Mouse (Mus musculus): Measurements from ENCODE around the gene Tcap. TPM values are rescaled to one million over a fixed set of nuclear protein-coding genes. Genes with fewer than 3 reads are reported as not detected.

Tcap gene
- polyA plus RNA-seq, 1 experiment from 2014 or later: 0.16 TPM

GRCm38 (mm10) chr11:98364410-98364809 is 19.2 kb upstream of the Tcap start:
- WGBS: 97% methylated on average over 5 of the region's 5 CpGs
- no peaks in the 10 kb centered on the region for H3K27me3 ChIP-seq (replicated peaks; ENCODE audit: control insufficient read depth, insufficient read depth, low read length)
- H3K27ac ChIP-seq (ENCODE audit: low read depth, low read length): no peak overlapping the region
- no peak overlapping the region for H3K4me3 ChIP-seq (ENCODE audit: low read length)
- H3K36me3 ChIP-seq (ENCODE audit: control insufficient read depth, insufficient read depth, low read length): no peaks in the 10 kb centered on the region
- H3K4me1 ChIP-seq (ENCODE audit: control insufficient read depth, insufficient read depth, low read depth, low read length): peaks cover 21% of the 10 kb centered on the region
- ATAC-seq: no peak
- no peak overlapping the region for H3K9ac ChIP-seq (ENCODE audit: low read depth, low read length)
- H3K9me3 ChIP-seq (ENCODE audit: control insufficient read depth, low read length): no peaks in the 10 kb centered on the region
- H3K4me2 ChIP-seq (ENCODE audit: low read length): no peak overlapping the region

DNA sequence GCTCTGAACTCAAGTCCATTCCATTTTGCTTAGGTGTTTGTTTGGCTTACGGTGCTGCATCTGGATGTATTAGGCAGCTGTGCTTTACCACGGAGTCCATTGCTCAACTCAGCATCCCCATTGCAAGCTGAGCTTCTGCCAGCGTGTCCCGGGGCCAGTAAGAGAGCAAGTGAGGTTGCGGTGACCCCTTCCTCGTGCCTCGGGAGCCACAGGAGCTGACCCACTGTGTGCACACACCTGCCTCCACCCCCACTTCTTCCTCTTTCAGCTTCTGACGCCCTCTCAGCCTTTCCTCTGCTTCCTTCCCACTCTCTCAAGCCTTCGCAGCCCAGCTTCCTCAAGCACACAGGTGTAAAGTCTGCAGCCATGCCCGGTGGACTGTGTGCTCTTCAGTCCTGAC is 17.3 kb upstream of the Tcap start:
- H3K4me1 ChIP-seq (ENCODE audit: control insufficient read depth, insufficient read depth, low read depth, low read length): peaks cover 9% of the 10 kb centered on the region
- WGBS: 78% methylated on average over 10 of the region's 10 CpGs
- no peaks in the 10 kb centered on the region for H3K36me3 ChIP-seq (ENCODE audit: control insufficient read depth, insufficient read depth, low read length)
- no peak for ATAC-seq
- H3K4me3 ChIP-seq (ENCODE audit: low read length): no peak overlapping the region
- H3K9me3 ChIP-seq (ENCODE audit: control insufficient read depth, low read length): no peaks in the 10 kb centered on the region
- no peak overlapping the region for H3K27ac ChIP-seq (ENCODE audit: low read depth, low read length)
- no peak overlapping the region for H3K9ac ChIP-seq (ENCODE audit: low read depth, low read length)
- H3K4me2 ChIP-seq (ENCODE audit: low read length): no peak overlapping the region
- no peaks in the 10 kb centered on the region for H3K27me3 ChIP-seq (replicated peaks; ENCODE audit: control insufficient read depth, insufficient read depth, low read length)

DNA sequence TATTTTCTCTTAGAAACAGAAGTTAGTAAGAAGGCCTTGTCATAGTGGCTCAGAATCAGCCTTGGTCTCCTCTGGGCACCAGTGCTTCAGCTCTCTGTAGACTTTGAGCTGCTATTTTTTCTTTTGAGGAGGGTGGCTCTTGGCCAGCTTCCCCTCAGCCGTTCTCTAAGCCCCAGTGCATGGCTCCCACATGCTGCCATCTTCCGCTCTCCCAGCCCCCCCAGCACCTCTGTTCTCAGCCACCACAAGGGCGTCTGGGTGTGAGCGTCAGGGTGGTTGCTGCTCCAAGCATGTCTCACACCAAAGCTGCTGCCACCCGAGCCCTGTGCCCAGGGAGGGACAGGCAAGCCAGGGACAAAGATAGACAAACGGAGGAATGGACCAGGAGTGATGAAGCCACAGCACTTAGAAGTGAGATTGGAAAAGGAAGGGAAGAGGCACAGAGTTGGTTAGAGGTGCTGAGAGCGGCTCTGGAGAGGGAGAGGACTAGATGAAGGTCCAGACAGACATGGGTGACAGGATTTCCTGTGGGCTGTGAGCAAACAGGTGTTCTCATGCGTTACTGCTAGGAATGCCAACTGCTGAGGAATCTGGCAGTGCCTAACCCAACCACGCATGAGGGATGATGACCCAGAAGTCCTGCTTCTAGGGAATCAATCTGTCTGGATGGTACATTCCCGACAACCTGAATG is 16.3 kb upstream of the Tcap start:
- no peak for ATAC-seq
- H3K4me2 ChIP-seq (ENCODE audit: low read length): no peak overlapping the region
- H3K27me3 ChIP-seq (replicated peaks; ENCODE audit: control insufficient read depth, insufficient read depth, low read length): no peaks in the 10 kb centered on the region
- H3K4me1 ChIP-seq (ENCODE audit: control insufficient read depth, insufficient read depth, low read depth, low read length): peaks cover 15% of the 10 kb centered on the region
- H3K9me3 ChIP-seq (ENCODE audit: control insufficient read depth, low read length): no peaks in the 10 kb centered on the region
- H3K9ac ChIP-seq (ENCODE audit: low read depth, low read length): no peak overlapping the region
- whole genome bisulfite sequencing: 81% methylated on average over 10 of the region's 10 CpGs
- H3K4me3 ChIP-seq (ENCODE audit: low read length): no peak overlapping the region
- no peak overlapping the region for H3K27ac ChIP-seq (ENCODE audit: low read depth, low read length)
- H3K36me3 ChIP-seq (ENCODE audit: control insufficient read depth, insufficient read depth, low read length): no peaks in the 10 kb centered on the region

DNA sequence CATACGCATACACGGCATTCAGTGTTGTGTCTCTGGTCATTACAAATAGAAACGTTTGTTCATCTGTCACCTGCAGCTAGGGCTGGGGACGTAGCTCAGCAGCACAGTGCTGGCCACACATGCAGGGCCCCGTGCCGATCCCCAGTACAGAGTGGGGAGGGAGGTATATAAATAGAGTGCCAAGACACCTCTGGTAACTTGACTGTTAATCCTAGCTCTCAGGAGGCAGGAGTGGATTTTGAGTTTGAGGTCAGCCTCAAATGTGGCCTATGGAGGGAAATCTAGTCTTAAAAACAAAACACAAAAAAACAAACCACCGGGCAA is 15.8 kb upstream of the Tcap start:
- Histone ChIP-seq H3K4me2 (ENCODE audit: low read length) (no peak overlapping the region), H3K4me1 (ENCODE audit: control insufficient read depth, insufficient read depth, low read depth, low read length) (peaks cover 15% of the 10 kb centered on the region), H3K27me3 (replicated peaks; ENCODE audit: control insufficient read depth, insufficient read depth, low read length) (no peaks in the 10 kb centered on the region), H3K9ac (ENCODE audit: low read depth, low read length) (no peak overlapping the region), H3K36me3 (ENCODE audit: control insufficient read depth, insufficient read depth, low read length) (no peaks in the 10 kb centered on the region), H3K27ac (ENCODE audit: low read depth, low read length) (no peak overlapping the region), H3K4me3 (ENCODE audit: low read length) (no peak overlapping the region), H3K9me3 (ENCODE audit: control insufficient read depth, low read length) (no peaks in the 10 kb centered on the region)
- ATAC-seq: no peak
- 83% methylated on average over 7 of the region's 7 CpGs for WGBS

DNA sequence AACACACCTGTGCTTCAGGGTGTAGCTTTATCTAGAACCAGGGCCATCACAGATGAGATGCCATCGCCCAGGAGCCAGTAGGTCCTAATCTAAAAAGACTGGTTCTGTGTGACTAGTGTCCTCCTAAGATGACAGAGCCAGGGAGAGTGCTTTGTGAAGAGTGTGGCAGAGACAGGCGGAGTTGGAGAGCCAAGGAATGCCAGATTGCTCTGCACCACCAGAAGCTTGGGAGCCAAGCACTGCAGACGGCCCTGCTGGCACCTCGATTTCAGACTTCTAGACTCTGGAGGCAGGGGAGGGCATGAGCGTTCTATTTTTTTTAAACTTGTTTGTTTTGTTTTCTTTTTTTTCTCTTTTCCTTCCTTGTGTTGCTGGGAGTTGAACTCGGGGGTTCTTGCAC is 14.3 kb upstream of the Tcap start:
- Histone ChIP-seq H3K27ac (ENCODE audit: low read depth, low read length) (no peak overlapping the region), H3K9me3 (ENCODE audit: control insufficient read depth, low read length) (no peaks in the 10 kb centered on the region), H3K9ac (ENCODE audit: low read depth, low read length) (no peak overlapping the region), H3K36me3 (ENCODE audit: control insufficient read depth, insufficient read depth, low read length) (no peaks in the 10 kb centered on the region), H3K4me2 (ENCODE audit: low read length) (no peak overlapping the region), H3K27me3 (replicated peaks; ENCODE audit: control insufficient read depth, insufficient read depth, low read length) (no peaks in the 10 kb centered on the region), H3K4me3 (ENCODE audit: low read length) (no peak overlapping the region), H3K4me1 (ENCODE audit: control insufficient read depth, insufficient read depth, low read depth, low read length) (peaks cover 15% of the 10 kb centered on the region)
- no peak for ATAC-seq
- 66% methylated on average over 6 of the region's 6 CpGs for WGBS

DNA sequence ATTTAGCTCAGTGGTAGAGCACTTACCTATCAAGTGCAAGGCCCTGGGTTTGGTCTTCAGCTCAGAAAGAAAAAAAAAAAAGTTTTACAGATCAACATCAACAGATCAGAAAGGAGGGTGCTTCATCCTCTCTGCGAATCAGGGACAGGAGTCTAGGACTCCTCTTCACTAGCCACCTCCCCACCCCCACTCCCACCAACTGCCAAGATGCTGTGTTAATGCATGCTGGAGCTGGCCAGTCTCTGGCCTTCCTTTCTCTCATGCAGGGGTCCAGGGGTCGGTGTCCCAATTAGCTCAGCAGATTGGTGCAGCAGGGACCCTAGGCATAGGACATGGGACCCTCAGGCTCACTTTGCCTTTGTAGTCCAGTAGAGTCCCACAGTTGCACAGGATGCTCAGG is 13.0 kb upstream of the Tcap start:
- H3K36me3 ChIP-seq (ENCODE audit: control insufficient read depth, insufficient read depth, low read length): peaks cover 3% of the 10 kb centered on the region; the same call in 1 of the 2 replicates
- H3K4me2 ChIP-seq (ENCODE audit: low read length): no peak overlapping the region
- 84% methylated on average over 2 of the region's 2 CpGs for WGBS
- H3K9ac ChIP-seq (ENCODE audit: low read depth, low read length): no peak overlapping the region
- ATAC-seq: no peak
- no peaks in the 10 kb centered on the region for H3K9me3 ChIP-seq (ENCODE audit: control insufficient read depth, low read length)
- H3K27me3 ChIP-seq (replicated peaks; ENCODE audit: control insufficient read depth, insufficient read depth, low read length): no peaks in the 10 kb centered on the region
- no peak overlapping the region for H3K27ac ChIP-seq (ENCODE audit: low read depth, low read length)
- peaks cover 15% of the 10 kb centered on the region for H3K4me1 ChIP-seq (ENCODE audit: control insufficient read depth, insufficient read depth, low read depth, low read length)
- no peak overlapping the region for H3K4me3 ChIP-seq (ENCODE audit: low read length)

DNA sequence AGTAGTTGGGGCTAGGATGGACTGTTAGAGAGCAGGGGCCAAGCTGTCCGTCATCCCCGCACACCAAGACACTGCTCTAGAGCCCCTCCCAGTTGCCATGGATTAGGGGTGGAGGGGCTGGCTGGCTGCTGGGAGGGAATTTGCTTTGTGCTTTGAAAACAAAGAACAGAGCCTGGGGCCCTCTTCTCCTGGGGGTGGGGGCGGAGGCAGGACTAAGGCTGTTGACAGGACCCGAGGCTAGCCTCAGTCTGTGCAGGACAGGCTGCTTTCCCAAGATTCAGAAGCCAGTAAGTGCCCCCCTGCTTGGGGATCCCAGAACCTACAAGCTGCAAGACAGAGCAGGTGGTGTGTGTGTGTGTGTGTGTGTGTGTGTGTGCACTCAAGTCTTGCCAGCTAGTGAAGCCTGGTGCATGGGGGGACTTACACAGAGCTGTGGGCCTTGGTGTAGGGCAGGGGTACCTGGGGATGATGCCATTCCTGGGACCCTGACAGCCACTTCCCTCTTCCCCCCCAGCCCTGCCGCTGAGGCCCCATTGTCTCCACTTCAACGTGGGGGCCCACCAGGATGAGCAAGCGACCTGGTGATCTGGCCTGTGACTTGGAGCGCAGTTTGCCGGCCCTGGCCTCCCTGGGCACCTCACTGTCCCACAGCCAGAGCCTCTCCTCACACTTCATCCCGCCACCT is 11.9 kb upstream of the Tcap start:
- no peaks in the 10 kb centered on the region for H3K9me3 ChIP-seq (ENCODE audit: control insufficient read depth, low read length)
- no peak overlapping the region for H3K4me3 ChIP-seq (ENCODE audit: low read length)
- H3K27ac ChIP-seq (ENCODE audit: low read depth, low read length): no peak overlapping the region
- peaks cover 15% of the 10 kb centered on the region for H3K4me1 ChIP-seq (ENCODE audit: control insufficient read depth, insufficient read depth, low read depth, low read length)
- peak; percentile 72 for ATAC-seq
- peaks cover 8% of the 10 kb centered on the region for H3K36me3 ChIP-seq (ENCODE audit: control insufficient read depth, insufficient read depth, low read length)
- peak overlapping the region; percentile 39 for H3K9ac ChIP-seq (ENCODE audit: low read depth, low read length)
- WGBS: 29% methylated on average over 6 of the region's 10 CpGs
- no peak overlapping the region for H3K4me2 ChIP-seq (ENCODE audit: low read length)
- no peaks in the 10 kb centered on the region for H3K27me3 ChIP-seq (replicated peaks; ENCODE audit: control insufficient read depth, insufficient read depth, low read length)

- Histone ChIP-seq H3K9me3 (ENCODE audit: control insufficient read depth, low read length) (no peaks in the 10 kb centered on the region), H3K4me2 (ENCODE audit: low read length) (no peak overlapping the region), H3K9ac (ENCODE audit: low read depth, low read length) (no peak overlapping the region), H3K4me1 (ENCODE audit: control insufficient read depth, insufficient read depth, low read depth, low read length) (peaks cover 15% of the 10 kb centered on the region), H3K36me3 (ENCODE audit: control insufficient read depth, insufficient read depth, low read length) (peaks cover 15% of the 10 kb centered on the region), H3K4me3 (ENCODE audit: low read length) (no peak overlapping the region), H3K27ac (ENCODE audit: low read depth, low read length) (no peak overlapping the region), H3K27me3 (replicated peaks; ENCODE audit: control insufficient read depth, insufficient read depth, low read length) (no peaks in the 10 kb centered on the region)
- 12% methylated on average over 2 of the region's 2 CpGs for WGBS
- ATAC-seq: no peak
Observed at GRCm38 (mm10) chr11:98372406-98372805, 11.2 kb upstream of the Tcap start.

- H3K36me3 ChIP-seq (ENCODE audit: control insufficient read depth, insufficient read depth, low read length): peaks cover 22% of the 10 kb centered on the region
- H3K9me3 ChIP-seq (ENCODE audit: control insufficient read depth, low read length): no peaks in the 10 kb centered on the region
- no peak for ATAC-seq
- no peaks in the 10 kb centered on the region for H3K27me3 ChIP-seq (replicated peaks; ENCODE audit: control insufficient read depth, insufficient read depth, low read length)
- H3K4me2 ChIP-seq (ENCODE audit: low read length): no peak overlapping the region
- H3K9ac ChIP-seq (ENCODE audit: low read depth, low read length): no peak overlapping the region
- WGBS: 87% methylated on average over 6 of the region's 6 CpGs
- H3K27ac ChIP-seq (ENCODE audit: low read depth, low read length): no peak overlapping the region
- no peak overlapping the region for H3K4me3 ChIP-seq (ENCODE audit: low read length)
- peaks cover 15% of the 10 kb centered on the region for H3K4me1 ChIP-seq (ENCODE audit: control insufficient read depth, insufficient read depth, low read depth, low read length)
Observed at GRCm38 (mm10) chr11:98373244-98373643, 10.4 kb upstream of the Tcap start.
